Mouse (Mus musculus): Measurements from ENCODE around the gene Tnr. TPM values are rescaled to one million over a fixed set of nuclear protein-coding genes. Genes with fewer than 3 reads are reported as not detected.

The Tnr gene
- polyA plus RNA-seq, 1 experiment from 2014 or later: 0.50 TPM

GRCm38 (mm10) chr1:159854261-159854660 is 330.7 kb downstream of the Tnr start:
- H3K9ac ChIP-seq (replicated peaks): no peak overlapping the region
- no peaks in the 10 kb centered on the region for H3K36me3 ChIP-seq
- no peaks in the 10 kb centered on the region; the same call in 1 of the 2 replicates for H3K27me3 ChIP-seq
- H3K4me1 ChIP-seq: no peaks in the 10 kb centered on the region
- H3K9me3 ChIP-seq: no peaks in the 10 kb centered on the region
- H3K27ac ChIP-seq (replicated peaks): no peak overlapping the region
- no peak overlapping the region for H3K4me2 ChIP-seq (replicated peaks)
- WGBS: 92% methylated on average over 1 of the region's 1 CpGs
- H3K4me3 ChIP-seq: no peak overlapping the region
- no peak for ATAC-seq (ENCODE audit: low FRiP score, low read depth)

DNA sequence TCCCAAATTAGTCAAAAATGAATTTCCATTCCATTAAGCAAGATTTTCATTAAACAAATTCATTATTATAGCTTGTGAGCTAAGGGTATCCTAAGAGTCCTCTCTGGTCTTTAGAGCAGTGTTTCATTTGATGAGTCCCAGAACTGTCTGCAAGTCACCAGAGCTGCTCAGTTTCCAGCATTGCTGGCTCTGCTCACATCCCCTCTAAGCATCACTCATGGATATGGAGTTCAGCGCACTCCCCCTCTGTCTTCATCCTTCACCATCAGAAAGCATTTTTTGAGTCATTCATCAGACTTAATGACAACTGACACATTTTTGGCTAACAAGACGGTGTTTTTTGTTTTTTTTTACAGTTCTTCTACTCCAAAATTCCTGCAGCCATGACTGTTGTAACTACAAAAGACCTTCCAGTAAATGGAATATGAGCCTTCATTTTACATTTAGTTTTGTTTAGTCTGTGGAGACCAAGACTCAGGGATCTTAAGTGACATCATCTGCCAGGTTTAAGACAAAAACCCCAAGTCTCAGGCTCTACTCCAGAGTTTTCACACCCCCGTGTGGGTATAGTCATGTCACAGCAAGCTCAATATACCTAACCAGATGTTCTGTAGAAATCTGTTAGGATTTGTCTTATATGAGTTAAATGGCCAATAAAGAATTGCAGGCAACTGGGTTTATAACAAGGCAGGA is 338.4 kb downstream of the Tnr start:
- H3K4me1 ChIP-seq: peaks cover 3% of the 10 kb centered on the region; the same call in 1 of the 2 replicates
- ATAC-seq (ENCODE audit: low FRiP score, low read depth): no peak
- peaks cover 7% of the 10 kb centered on the region; the same call in 1 of the 2 replicates for H3K27me3 ChIP-seq
- H3K27ac ChIP-seq (replicated peaks): no peak overlapping the region
- 82% methylated on average over 3 of the region's 3 CpGs for WGBS
- no peak overlapping the region for H3K4me3 ChIP-seq
- H3K9ac ChIP-seq (replicated peaks): no peak overlapping the region
- no peak overlapping the region for H3K4me2 ChIP-seq (replicated peaks)
- no peaks in the 10 kb centered on the region for H3K9me3 ChIP-seq
- H3K36me3 ChIP-seq: no peaks in the 10 kb centered on the region

GRCm38 (mm10) chr1:159865696-159866095 is 342.1 kb downstream of the Tnr start:
- H3K27me3 ChIP-seq: peaks cover 33% of the 10 kb centered on the region
- no peak overlapping the region for H3K4me3 ChIP-seq
- H3K27ac ChIP-seq (replicated peaks): no peak overlapping the region
- H3K4me2 ChIP-seq (replicated peaks): no peak overlapping the region
- no peaks in the 10 kb centered on the region for H3K36me3 ChIP-seq
- H3K9ac ChIP-seq (replicated peaks): no peak overlapping the region
- WGBS: 16% methylated on average over 1 of the region's 1 CpGs
- peaks cover 3% of the 10 kb centered on the region; the same call in 1 of the 2 replicates for H3K4me1 ChIP-seq
- H3K9me3 ChIP-seq: no peaks in the 10 kb centered on the region
- peak; percentile 49; the same call in 1 of the 2 replicates for ATAC-seq (ENCODE audit: low FRiP score, low read depth)

GRCm38 (mm10) chr1:159869619-159870441 is 346.3 kb downstream of the Tnr start:
- no peaks in the 10 kb centered on the region for H3K36me3 ChIP-seq
- no peak for ATAC-seq (ENCODE audit: low FRiP score, low read depth)
- no peak overlapping the region for H3K9ac ChIP-seq (replicated peaks)
- peaks cover 3% of the 10 kb centered on the region; the same call in 1 of the 2 replicates for H3K4me1 ChIP-seq
- no peaks in the 10 kb centered on the region for H3K9me3 ChIP-seq
- peaks cover 27% of the 10 kb centered on the region for H3K27me3 ChIP-seq
- 88% methylated on average over 6 of the region's 6 CpGs for WGBS
- H3K27ac ChIP-seq (replicated peaks): no peak overlapping the region
- no peak overlapping the region for H3K4me3 ChIP-seq
- no peak overlapping the region for H3K4me2 ChIP-seq (replicated peaks)

DNA sequence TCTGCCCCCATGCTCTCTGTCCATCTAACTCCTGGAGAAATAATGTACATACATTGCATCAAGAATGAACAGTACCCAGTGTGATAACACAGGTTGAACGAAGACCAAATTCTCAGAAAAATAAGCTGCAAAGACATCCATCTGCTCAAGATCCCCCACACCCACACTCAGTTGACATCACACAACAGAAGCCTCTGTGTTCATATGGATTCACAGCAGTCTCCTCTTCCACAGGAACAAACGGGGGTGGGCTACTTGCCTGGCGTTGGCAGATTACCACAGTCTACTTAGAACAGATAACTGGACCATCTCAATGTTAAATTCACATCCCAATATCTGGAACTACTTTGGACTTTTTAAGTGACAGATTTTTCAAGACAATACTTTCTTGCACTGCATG is 349.3 kb downstream of the Tnr start:
- Histone ChIP-seq H3K4me1 (no peaks in the 10 kb centered on the region), H3K4me2 (replicated peaks) (no peak overlapping the region), H3K4me3 (no peak overlapping the region), H3K9me3 (no peaks in the 10 kb centered on the region), H3K27me3 (peaks cover 25% of the 10 kb centered on the region), H3K36me3 (no peaks in the 10 kb centered on the region), H3K9ac (replicated peaks) (no peak overlapping the region), H3K27ac (replicated peaks) (no peak overlapping the region)
- no peak for ATAC-seq (ENCODE audit: low FRiP score, low read depth)
- WGBS: 86% methylated on average over 3 of the region's 3 CpGs

DNA sequence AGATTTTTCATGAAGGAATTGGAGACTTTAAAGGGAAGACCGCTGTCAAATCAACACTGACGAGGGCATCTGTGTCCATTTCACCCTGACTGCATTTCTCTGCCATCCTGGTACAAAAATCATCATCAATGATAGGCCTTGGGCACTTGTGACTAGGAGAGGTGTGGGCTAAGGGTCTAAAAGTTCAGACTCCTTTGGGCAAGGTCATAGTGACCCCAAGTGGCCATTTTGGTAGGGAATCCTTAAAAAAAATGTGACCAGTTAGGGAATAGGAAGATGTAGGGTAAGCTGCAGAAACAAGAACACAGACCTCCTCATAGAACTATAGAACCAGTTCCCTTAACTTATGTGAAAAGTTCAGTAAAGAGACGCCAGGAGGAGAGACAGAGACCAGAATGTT is 355.1 kb downstream of the Tnr start:
- Histone ChIP-seq H3K4me2 (replicated peaks) (no peak overlapping the region), H3K4me1 (no peaks in the 10 kb centered on the region), H3K4me3 (no peak overlapping the region), H3K36me3 (no peaks in the 10 kb centered on the region), H3K9ac (replicated peaks) (no peak overlapping the region), H3K27me3 (peaks cover 16% of the 10 kb centered on the region; the same call in 1 of the 2 replicates), H3K9me3 (no peaks in the 10 kb centered on the region), H3K27ac (replicated peaks) (no peak overlapping the region)
- 49% methylated on average over 3 of the region's 3 CpGs for WGBS
- ATAC-seq (ENCODE audit: low FRiP score, low read depth): no peak

DNA sequence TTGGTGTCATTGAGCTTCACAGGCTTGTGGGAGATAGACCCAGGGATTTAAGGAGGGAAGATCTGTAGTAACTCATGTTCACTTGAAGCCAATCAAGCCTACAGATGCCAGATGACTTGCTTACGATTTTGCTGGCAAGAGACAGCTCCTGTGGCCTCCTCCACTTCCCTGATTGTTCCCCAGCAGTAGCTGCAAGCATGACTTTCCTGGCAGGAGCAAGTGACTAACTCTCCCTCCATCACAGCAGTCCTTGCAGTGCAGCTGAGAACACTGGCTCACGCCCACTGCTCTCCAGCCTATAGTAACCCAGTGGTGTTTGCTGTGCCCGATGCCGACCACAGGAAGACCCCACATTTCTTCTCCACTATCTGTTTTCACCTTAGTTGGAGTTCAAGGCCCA is 356.3 kb downstream of the Tnr start:
- no peak overlapping the region for H3K4me2 ChIP-seq (replicated peaks)
- 82% methylated on average over 4 of the region's 4 CpGs for WGBS
- no peak overlapping the region for H3K27ac ChIP-seq (replicated peaks)
- no peak overlapping the region for H3K9ac ChIP-seq (replicated peaks)
- H3K36me3 ChIP-seq: no peaks in the 10 kb centered on the region
- peaks cover 16% of the 10 kb centered on the region; the same call in 1 of the 2 replicates for H3K27me3 ChIP-seq
- no peaks in the 10 kb centered on the region for H3K4me1 ChIP-seq
- no peak for ATAC-seq (ENCODE audit: low FRiP score, low read depth)
- no peaks in the 10 kb centered on the region for H3K9me3 ChIP-seq
- H3K4me3 ChIP-seq: no peak overlapping the region

DNA sequence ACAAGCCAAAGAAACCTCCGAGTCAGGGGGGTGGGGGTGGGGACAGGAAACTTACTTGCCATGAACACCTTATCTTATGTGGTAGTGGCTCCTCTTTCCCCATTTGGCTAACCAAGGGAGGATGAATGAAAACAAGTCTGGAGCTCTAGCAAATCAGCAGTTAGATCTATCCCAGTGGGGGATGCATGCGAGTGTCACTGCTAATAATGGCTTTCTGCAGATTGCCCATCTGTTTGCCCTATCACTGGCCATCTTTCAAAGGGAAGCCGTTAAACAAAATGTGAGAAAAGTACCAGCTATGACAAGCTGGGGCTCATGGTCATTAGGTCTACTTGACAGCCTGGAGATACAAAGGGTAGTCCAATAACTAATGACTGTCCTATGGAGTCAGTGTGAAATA is 361.9 kb downstream of the Tnr start:
- H3K9ac ChIP-seq (replicated peaks): no peak overlapping the region
- no peaks in the 10 kb centered on the region for H3K9me3 ChIP-seq
- WGBS: 71% methylated on average over 3 of the region's 3 CpGs
- H3K27me3 ChIP-seq: 0 out of 2 replicates have a peak, but pooled peaks cover 5% of the 10 kb centered on the region
- no peak overlapping the region for H3K4me2 ChIP-seq (replicated peaks)
- no peak for ATAC-seq (ENCODE audit: low FRiP score, low read depth)
- H3K4me1 ChIP-seq: no peaks in the 10 kb centered on the region
- H3K27ac ChIP-seq (replicated peaks): no peak overlapping the region
- no peaks in the 10 kb centered on the region for H3K36me3 ChIP-seq
- H3K4me3 ChIP-seq: no peak overlapping the region

GRCm38 (mm10) chr1:159888611-159889010 is 365.0 kb downstream of the Tnr start:
- no peak overlapping the region for H3K27ac ChIP-seq (replicated peaks)
- no peak overlapping the region for H3K9ac ChIP-seq (replicated peaks)
- 91% methylated on average over 5 of the region's 5 CpGs for WGBS
- no peak overlapping the region for H3K4me3 ChIP-seq
- no peaks in the 10 kb centered on the region for H3K9me3 ChIP-seq
- H3K36me3 ChIP-seq: no peaks in the 10 kb centered on the region
- no peaks in the 10 kb centered on the region for H3K4me1 ChIP-seq
- H3K4me2 ChIP-seq (replicated peaks): no peak overlapping the region
- no peak for ATAC-seq (ENCODE audit: low FRiP score, low read depth)
- no peaks in the 10 kb centered on the region for H3K27me3 ChIP-seq

- Histone ChIP-seq H3K27ac (replicated peaks) (no peak overlapping the region), H3K36me3 (no peaks in the 10 kb centered on the region), H3K9me3 (no peaks in the 10 kb centered on the region), H3K4me2 (replicated peaks) (no peak overlapping the region), H3K4me3 (no peak overlapping the region), H3K4me1 (no peaks in the 10 kb centered on the region), H3K9ac (replicated peaks) (no peak overlapping the region), H3K27me3 (no peaks in the 10 kb centered on the region)
- no peak for ATAC-seq (ENCODE audit: low FRiP score, low read depth)
- 91% methylated on average over 17 of the region's 17 CpGs for WGBS
Observed at GRCm38 (mm10) chr1:159889012-159889765, 365.6 kb downstream of the Tnr start.

DNA sequence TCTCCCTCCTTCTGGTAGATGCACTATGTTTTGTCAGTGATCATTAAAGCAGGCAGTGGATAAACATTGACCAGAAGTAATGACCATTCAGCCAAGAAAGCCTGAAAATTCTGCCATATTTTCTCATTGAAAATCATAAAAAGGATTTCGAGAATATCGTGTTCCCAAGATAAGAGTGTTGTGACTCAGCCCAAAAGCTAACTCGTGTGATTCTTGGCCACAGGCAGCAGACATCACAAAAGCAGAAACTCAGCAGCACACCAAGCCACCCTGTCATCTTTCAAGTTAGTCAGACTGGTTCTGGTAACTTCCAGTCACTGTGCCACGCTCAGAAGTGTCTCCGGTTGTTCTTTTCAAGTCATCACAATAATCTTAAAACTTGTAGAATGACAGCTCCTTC is 367.0 kb downstream of the Tnr start:
- 87% methylated on average over 5 of the region's 5 CpGs for WGBS
- Histone ChIP-seq H3K4me3 (no peak overlapping the region), H3K4me1 (no peaks in the 10 kb centered on the region), H3K36me3 (no peaks in the 10 kb centered on the region), H3K4me2 (replicated peaks) (no peak overlapping the region), H3K9ac (replicated peaks) (no peak overlapping the region), H3K27me3 (no peaks in the 10 kb centered on the region), H3K9me3 (no peaks in the 10 kb centered on the region), H3K27ac (replicated peaks) (no peak overlapping the region)
- ATAC-seq (ENCODE audit: low FRiP score, low read depth): no peak

GRCm38 (mm10) chr1:159895094-159895493 is 371.5 kb downstream of the Tnr start:
- Histone ChIP-seq H3K4me1 (no peaks in the 10 kb centered on the region), H3K4me2 (replicated peaks) (no peak overlapping the region), H3K4me3 (no peak overlapping the region), H3K9me3 (no peaks in the 10 kb centered on the region), H3K27ac (replicated peaks) (no peak overlapping the region), H3K27me3 (no peaks in the 10 kb centered on the region), H3K9ac (replicated peaks) (no peak overlapping the region), H3K36me3 (no peaks in the 10 kb centered on the region)
- ATAC-seq (ENCODE audit: low FRiP score, low read depth): no peak
- WGBS: 75% methylated on average over 3 of the region's 3 CpGs
